Mouse (Mus musculus) right cerebral cortex, postnatal 25 days (tissue): ENCODE data around the gene Umps.

Experiments
- DNase-seq: peaks from one replicate; pipeline ENCODE4 v3.0.0; 2022

The Umps gene

DNA sequence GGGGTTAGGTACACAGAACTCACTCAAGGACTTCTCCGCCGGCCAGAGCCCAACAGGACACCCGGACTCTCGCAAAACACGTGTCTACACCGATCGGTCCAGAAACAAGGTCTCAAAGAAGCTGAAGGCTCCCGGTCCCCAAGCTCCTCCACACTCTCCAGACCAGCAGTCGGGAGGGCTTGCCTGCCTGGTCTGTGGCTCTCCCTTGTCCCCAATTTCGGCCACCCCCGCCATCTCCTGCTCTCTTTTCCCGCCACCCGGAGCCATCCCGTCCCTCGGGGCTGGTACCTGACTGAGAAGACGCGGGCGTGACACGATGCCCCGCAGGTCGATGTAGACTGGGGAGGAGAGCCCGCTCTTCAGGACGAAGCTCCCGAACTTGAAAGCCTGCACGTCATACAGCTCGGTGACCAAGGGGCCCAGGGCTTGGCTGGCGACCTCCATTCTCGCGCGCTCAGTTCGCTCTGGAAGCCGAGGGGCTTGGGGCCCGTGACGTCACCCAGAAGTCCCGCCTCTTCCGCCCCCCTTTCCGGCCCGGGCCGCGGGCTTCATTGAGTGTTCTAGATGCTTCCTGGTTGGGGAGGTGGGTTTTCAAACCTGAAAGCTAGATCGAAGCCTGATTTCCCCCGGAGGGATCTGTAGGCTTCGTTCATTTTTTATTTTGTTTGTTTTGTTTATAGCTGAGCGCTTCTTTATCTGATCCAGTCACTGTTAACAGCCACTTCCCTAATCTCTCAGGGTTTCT, at the start of gene Umps:
Gene Umps, minus strand, starts transcription at position 501 of the 745 bp plus-strand sequence.
- DNase-seq = peak; percentile 84

DNA sequence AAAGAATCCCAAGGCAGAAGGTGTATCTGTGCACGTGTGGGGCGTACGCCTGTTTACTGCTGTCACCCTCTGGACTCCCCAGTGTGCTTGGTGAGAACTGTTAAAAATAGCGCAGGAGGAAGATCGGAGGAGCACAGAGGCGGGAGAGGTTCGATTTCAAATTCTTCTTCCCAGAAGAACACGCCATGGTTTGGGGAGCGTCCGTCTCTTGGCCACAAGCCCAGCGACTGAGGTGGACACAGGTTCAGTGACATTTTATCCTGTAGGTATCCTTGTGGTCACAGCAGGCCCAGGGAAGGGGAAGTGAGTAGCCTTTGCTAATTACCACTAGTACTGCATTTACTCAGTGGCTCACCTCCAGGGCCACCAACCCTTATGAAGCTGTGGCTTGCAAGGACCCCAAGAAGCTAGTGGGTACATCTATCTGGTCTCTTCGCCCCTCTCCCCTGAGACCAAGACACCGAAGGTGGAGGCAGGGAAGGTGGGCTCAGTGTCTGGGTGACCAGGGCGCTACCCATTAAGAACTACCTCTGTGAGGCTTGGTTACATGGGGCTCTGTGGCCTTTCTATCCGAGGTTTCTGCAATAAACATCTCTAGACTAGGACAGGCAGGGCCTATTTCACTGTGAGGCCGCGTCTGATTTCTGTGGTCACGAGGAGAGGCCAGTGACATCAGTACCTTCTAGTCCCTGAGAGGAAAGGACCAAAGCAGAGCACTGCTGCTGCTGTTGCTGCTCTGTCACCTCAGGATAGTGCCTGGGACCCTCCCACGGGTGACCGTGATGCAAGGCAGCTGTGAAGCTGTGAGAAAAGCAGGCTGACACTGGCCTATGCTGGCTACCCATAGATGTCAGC, 45.4 kb upstream of the Umps start:
- DNase-seq = no peak

DNA sequence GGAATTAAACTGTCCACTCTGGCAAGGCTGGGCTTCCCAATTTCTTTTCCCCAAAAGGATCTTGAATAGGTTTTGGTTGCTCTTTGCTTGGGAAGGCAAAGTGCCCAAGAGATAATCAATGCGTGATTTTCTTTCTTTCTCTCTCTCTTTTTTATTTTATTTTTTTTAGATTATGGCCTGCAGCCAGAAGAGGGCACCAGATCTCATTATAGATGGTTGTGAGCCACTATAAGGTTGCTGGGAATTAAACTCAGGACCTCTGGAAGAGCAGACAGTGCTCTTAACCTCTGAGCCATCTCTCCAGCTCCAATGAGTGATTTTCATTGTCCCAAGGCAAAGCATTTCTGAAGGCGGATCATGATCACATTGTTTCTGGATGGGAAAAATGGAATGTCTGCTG, 42.7 kb upstream of the Umps start:
- no peak for DNase-seq

DNA sequence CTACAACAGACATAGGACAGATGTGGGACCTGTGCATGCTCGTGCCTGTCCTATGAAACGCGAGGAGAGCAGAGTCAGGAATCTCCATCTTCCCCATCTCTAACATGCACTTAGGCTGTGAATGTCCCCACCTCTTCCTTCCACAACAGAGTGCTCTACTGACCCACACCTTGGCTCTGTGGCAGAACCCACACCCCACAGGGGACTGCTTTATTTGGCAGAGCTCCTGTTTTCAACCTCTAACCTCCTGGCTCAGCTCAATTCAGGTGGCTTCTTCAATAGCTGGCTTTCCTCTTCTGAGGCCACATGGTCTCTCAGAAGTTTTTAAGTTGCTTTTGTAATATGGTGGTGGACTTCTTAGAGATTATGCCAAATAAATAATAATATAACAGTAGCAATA, 39.1 kb upstream of the Umps start:
- DNase-seq = no peak

DNA sequence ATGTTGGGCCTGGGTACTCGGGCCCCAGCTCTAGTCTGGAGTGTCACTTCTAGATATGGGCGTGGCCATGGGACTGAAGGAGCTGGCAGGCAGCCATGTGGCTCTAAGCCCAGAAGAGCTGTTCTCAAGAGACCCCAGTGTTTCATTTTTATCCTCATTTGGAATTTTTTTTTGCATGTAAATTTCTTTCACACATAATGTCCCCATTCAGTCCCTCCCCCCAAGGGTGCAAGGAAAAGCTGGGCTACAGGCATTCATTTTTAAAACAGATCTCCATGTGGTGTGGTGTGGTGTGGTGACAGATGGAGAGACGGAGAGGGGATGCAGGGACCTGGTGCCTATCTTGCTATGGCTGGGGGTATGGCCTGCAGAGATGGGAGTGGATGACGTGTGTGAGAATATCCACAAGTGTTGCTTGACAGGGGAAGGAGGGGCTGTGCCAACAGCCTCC, 37.3 kb upstream of the Umps start:
- DNase-seq = no peak

DNA sequence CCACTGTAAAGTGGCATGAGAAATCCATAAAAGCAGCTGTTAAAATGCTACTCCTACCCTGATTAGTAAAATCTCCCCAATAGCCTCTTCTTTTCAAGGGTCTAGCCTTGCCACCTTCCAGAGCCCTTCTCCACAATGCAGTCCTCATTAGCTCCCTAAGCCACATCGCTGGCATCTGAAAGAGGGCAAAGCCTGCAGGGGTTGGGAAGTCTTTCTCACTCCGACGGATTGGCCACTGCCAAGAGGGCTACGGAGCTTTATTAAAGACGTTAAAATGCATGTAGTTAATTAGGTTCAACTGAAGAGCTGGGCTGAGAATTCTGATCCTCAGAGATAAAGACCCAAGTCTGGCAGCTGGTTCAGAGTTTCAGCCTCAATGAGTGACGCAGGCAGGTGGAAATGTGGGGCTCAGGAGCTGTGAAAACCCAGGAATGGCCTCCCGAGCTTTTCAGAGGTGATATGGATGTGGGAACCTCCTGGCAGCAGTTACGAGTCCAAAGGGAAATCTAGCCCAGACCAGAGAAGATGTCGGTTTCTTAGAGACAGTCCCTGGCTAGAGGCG, 36.8 kb upstream of the Umps start:
- no peak for DNase-seq

DNA sequence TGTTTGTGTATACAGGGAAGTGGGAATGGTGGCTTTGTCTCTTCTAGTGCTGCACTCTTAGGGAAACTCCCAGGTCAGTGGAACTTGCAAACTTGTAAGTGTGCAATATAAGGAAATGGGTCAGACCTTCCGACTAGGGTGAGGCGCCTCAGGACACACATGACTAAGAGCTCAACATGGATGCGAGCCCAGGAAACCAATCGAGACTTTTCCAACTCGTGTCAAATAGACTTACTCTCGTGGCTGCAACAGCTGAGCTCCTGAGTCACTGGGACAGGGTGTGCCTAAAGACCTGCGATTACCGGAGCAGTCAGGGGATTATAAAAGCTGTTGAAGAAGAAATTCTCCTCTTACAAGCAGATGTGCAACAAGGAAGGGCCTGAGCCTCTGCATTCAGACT, 33.9 kb upstream of the Umps start:
- no peak for DNase-seq

DNA sequence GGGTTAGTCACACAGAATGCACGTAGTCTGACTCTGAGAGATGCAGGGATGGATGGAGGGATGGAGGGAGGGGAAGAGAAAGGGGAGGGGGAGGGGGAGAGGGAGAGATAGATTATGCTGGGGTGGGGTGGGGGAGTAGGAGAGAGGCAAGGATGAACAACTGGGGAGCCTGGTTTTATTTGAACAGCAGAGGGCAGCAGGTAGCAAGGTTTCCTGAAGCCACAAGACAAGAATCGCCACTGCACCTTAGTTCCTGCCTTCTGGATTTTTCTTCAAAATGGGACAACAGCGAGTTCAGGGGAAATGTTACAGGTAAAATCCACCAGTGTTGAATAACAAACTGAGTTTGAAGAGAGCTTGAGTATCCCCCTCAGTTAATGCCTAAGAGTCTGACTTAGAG, 32.5 kb upstream of the Umps start:
- DNase-seq = no peak

DNA sequence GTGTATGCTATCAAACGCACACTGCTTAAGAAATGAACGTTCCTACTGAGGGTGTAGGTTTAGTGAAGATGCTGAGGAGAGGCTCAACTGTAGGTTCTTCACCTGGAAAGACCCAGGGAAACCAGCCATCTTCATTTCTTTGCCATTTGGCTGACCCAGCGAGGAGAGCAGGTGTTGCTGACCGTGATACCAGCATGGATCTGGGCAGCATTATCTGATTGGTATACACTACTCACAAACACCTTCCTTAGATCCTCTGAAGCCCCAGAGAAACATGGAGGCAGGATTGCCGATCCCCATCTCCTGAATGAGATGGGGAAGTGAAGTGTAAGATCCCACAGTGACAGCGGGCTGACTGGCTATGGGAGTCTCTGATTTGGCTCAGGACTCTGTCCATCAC, 31.2 kb upstream of the Umps start:
- no peak for DNase-seq

DNA sequence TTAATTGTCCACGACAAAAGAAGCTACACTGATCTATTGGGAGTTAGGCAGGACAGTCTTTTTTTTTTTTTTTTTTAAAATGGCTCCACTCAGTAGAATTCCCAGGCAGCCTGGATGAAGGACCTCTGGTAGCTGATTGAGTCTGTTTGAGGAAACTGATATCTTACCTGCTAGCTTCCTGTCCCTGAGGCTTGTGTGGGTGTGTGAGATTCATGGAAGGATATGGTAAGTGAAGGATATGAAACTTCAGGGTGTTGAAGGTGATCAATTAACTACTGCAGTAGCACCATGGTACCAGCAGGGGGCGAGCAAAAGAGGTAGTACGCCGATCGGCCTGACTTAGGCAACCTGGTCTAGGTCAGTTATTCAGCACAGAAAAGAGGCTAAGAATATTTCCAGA, 29.2 kb upstream of the Umps start:
- no peak for DNase-seq

DNA sequence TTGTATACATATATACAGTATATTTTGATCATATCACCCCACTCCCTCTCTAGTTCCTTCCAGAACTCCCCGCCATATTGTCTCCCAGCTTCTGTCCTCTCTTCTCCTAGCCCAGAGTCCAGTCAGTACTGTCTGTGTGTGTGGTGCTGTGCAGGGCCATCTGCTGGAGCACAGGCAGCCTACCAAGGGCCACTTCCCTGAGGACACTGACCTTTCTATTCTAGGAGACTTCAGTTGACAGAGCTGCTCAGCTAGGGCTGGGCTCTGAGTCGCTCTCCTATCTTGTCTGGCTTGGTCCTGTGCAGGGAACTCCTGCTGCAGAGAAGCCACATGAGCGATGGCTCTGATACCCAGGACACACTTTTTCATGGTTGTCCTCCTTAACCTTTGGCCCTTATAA, 28.7 kb upstream of the Umps start:
- DNase-seq = no peak

DNA sequence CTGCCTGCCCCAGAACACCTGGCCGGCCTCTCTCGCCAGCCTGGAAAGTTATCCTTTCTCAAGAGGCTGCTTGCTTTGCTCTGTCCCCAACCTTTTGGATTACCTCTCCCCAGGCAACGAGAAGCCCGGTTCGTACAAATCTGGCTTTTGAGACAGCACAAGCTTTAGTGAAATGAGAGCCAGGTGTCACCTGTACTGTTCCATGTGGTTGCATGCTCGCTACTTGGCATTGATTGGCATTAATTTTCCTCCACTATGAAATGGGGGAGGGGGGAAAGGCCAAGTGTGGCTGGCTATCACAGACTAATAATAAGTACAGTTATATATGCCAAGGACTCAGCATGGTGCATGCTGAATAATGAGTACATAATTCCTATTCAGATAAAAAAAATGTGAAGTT, 27.5 kb upstream of the Umps start:
- no peak for DNase-seq

DNA sequence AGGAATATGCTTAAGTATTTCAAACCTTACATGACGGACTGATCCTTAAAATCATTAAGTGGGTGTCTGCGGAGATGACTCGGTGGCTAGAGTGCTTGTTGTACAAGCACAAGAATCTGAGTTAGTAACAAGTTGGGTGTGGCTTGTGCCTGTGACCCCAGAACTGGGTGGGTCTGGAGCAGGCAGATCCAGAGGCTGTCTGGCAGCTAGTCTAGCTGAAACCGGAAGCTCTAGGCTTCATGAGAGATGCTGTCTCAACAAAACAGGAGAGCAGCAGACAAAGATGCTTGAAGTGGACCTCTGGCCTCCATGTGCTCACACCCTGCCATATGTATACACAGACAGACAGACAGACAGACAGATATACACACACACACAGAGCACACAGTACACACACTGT, 23.9 kb upstream of the Umps start:
- DNase-seq = no peak

DNA sequence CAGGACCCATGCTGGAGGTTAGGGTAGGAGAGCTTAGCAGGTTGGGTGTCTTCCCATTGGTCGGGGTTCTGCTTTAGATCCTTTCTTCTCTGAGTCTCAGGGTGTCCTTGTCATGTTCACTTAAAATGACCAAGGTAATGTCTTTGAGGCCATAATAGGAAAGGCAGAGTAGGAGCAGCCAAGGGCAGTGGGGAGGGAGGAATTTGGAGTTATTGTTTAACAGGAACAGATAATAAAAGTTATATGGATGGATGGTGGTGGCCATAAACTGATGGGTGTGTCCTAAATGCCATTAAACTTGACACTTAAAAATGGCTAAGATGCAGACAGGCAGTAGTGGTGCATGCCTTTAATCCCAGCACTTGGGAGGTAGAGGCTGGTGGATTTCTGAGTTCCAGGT, 22.3 kb upstream of the Umps start:
- no peak for DNase-seq

DNA sequence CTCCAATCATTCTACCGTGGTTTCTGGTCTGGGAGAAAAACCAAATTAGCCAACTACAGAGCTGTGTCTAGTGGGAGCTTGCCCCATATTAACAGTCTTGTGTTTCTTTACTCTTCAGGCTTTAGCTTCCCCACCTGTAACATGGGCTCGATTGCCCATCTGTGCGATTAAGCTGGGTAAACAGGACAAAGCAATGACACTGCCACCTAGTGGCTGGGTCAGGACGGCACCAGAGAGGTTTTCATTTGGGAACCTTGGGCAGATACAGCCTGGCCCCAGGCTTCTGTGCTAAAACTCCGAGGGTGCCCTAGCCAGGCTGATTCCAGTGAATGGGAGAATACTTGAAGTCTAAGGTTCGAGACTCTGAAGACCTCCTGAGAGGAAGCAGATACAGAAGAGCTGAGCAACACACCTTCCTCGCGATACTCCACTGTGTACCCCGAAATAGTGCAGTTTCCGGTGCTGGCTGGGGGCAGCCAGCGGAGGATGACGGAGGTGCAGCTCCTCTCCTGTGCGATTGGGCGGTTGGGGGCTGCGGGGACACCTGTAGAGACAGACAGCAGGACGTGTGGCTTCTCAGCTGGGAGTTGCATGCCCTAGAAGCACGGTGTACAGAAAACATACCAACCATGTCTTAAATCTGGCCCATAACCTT, 21.6 kb upstream of the Umps start:
- no peak for DNase-seq

DNA sequence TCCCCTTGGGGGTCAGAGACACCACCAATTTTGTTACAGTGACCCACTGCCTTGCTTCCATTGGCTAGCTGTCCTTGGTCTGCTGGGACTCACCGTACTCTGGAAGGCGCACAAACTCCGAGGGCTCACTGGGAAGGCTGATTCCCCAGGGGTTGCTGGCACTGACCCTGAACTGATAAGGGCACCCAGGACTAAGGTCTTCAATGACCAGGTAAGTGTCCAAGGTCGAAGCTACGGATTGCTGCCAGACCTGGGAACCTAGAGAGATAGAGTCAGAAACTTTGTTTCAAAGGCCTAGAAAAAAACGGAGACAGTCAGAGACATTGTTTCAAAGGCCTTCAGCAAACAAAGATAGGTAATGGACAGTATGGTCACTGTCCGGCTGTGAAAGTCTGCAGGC, 20.2 kb upstream of the Umps start:
- DNase-seq = no peak

DNA sequence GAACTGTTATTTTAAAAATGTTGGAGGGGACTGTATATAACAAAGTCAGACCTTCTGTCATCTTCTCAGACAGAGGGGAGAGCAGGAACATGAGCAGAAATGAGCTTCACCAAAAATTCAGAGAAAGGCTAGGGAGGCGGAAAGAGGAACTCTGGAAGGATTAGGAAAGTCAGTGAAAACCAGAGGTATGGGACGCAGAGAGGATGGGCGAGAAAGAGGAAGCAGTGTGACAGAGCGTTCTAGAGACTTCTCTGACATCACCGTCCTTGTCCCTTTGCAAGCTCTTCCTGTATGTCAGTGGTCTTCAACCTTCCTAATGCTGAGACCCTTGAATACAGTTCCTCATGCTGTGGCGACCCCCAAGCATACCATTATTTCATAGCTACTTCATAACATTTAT, 18.5 kb upstream of the Umps start:
- DNase-seq = no peak

DNA sequence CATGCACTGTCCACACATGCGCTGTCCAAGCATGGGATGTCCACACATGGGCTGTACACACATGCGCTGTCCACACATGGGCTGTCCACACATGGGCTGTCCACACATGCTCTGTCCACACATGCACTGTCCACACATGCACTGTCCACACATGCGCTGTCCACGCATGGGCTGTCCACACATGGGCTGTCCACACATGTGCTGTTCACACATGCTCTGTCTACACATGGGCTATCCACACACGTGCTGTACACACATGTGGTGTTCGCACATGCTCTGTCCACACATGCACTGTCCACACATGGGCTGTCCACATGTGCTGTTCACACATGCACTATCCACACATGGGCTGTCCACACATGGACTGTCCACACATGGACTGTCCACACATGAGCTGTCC, 16.9 kb upstream of the Umps start:
- DNase-seq = no peak

DNA sequence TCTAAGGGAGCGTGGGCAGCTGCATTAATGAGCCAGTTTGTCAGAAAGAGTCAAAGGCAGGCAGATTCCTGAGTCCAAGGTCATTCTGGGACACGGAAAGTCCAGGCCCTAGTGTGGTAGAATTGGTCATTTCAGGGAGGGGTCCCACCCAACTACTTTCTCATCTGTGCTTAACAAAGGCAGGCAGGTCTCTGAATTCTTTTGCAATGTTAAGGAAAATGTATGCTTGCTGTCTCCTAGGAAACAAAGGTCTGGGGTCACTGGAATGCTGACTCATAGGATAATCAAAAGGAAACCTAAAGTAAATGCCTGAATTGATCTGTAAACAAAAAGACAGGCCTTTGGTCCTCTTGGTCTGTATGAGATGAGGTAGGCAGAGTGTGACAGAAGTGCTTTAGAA, 13.0 kb upstream of the Umps start:
- DNase-seq = no peak

DNA sequence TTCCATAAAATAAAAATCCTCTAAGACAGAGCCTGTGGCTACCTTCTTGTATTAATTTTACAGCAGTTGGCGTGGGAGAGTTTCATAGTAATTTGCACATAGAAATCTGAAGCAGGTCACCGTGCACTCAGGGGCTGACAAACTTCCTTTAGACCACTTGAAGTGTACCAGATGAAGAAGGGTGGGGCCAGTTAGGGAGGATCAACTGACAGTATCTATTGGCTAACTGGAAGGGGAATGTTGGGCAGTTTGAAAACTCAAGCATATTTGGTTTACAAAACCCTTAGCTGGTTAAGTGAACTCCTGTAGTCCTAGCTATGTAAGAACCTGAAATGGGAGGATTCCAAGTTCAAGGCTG, 424 bp upstream of the Umps start:
- DNase-seq = no peak

DNA sequence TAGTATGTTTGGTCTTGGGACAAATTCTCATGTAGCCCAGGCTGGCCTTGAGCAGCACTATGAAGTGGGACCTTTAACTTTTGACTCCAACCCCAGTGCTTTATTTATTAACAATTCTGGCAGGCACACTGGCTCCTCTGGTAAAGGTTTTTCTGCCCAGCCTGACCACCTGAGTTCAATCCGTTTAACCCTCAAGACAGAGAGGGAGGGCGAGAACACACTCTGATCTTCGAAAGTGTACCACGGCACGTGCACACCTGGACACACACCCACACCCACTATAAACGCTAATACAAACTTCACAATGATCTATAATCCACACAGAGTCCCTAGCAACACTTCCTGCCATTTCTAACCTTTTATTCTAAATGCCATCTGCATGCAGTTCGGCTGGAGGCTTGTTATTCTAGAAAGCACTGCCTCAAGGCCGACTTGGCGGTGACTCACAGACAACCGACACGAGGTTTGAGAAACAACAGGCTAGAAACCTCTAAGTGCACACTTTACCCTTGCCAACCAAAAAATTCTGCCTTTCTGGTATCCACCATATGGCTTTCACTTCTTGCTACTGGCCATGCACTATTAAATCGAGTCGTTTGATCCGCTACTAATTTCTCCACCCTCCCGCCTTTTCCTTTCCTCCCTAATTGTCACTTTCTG, 830 bp downstream of the Umps start:
- DNase-seq = no peak

DNA sequence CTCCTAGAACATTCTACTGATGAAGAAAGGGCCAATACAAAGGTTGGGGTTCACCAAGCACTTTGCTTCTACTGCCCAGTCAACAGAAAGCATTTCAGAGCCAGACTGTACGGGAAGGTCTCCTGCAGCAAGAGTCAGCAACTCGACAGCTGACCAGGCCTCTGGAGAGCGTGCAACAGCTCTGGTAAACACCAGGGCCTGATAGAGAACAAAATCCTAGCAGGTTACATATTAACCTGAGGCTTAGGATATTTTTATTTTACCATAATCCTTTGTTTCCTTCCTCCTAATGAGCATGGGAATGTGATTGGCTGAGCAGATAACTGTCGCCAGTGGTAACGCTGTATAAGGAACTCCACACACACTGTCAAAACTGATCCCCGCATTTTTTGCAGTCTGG, 3.3 kb downstream of the Umps start:
- no peak for DNase-seq

DNA sequence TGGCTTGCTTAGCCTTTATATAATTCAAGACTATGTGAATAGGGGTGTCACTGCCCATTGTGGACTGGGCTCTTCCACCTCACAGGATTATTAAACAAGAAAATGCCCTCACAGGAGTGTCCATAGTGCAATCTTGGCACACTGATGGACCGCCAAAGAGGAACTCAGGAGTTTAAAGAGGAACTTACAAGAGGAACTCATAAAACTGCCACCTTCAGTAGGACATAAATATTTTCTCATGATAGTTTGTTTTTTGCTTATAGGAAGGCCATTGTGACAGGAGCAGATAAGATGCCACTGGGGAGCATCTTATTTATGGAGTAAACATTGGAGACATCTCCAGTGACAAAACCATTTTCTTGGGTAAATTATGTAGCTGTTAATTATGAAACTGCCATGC, 12.0 kb downstream of the Umps start:
- DNase-seq = no peak
